Mouse (Mus musculus) macrophage (primary cell): ENCODE data around the gene Pou3f1. TPM values are rescaled to one million over a fixed set of nuclear protein-coding genes. Genes with fewer than 3 reads are reported as not detected.

Experiments
- H3K27ac ChIP-seq: fragments of 350-480 bp; formaldehyde crosslinking; 2 replicates; pipeline ENCODE4 v1.9.0; 2021
- H3K36me3 ChIP-seq: fragments of 350-480 bp; formaldehyde crosslinking; 2 replicates; pipeline ENCODE4 v1.9.0; 2021; ENCODE audit errors: inconsistent target
- H3K4me3 ChIP-seq: fragments of 350-480 bp; formaldehyde crosslinking; 2 replicates; pipeline ENCODE4 v1.9.0; 2021; ENCODE audit errors: inconsistent target
- H3K79me2 ChIP-seq: fragments of 350-480 bp; formaldehyde crosslinking; 2 replicates; pipeline ENCODE4 v1.9.0; 2021; ENCODE audit errors: inconsistent target
- WGBS: methylation state at CpG from one replicate; pipeline ENCODE4 v1.1.7; 2026; ENCODE audit warnings: inconsistent platforms; ENCODE audit not compliant: missing documents; 5-methylcytosine and 5-hydroxymethylcytosine counted together
- polyA plus RNA-seq: library from polyadenylated mRNA; stranded (reverse); fragments of 250-400 nt; gene quantifications from 3 replicates; pipeline ENCODE4 v1.2.4, GENCODE M21; 2018; ENCODE audit warnings: inconsistent platforms

The Pou3f1 gene
- polyA plus RNA-seq, 1 experiment from 2014 or later, result 0.49 TPM

DNA sequence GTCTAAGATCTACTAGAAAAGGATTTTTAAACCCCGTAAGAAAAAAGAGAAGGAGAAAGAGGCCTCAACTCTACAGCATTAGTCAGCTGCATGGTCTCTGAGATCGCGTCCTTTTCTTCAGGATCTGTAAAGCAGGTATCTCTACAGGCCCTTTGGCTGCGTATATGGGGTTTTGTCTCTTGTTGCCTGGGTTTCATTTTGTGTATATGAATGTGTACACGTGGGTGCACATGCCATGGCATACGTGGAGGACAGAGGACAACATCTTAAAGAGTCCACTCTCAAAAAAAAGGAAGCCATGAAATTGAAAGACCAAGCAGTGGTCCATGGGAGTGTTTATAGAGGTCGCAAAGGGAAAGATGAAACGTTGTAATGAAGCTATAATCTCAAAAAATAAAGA lies 34.8 kb downstream of the Pou3f1 start:
- 67% methylated on average over 8 of the region's 8 CpGs for WGBS
- Histone ChIP-seq H3K4me3 (no peak overlapping the region), H3K27ac (0 out of 2 replicates have a peak overlapping the region, but pooled peaks have one; percentile 3), H3K79me2 (peaks cover 73% of the 10 kb centered on the region), H3K36me3 (no peaks in the 10 kb centered on the region)

GRCm38 (mm10) chr4:124692416-124692861 lies 35.8 kb downstream of the Pou3f1 start:
- H3K79me2 ChIP-seq, result peaks cover 73% of the 10 kb centered on the region
- 56% methylated on average over 3 of the region's 3 CpGs for WGBS
- H3K27ac ChIP-seq, result peak overlapping the region; percentile 59
- H3K4me3 ChIP-seq, result peak overlapping the region; percentile 76
- no peaks in the 10 kb centered on the region for H3K36me3 ChIP-seq

- Histone ChIP-seq H3K27ac (peak within 1 kb of the TSS; percentile 59), H3K4me3 (peak within 1 kb of the TSS; percentile 76), H3K79me2 (peaks cover 67% of the 10 kb centered on the region), H3K36me3 (no peaks in the 10 kb centered on the region)
- under 1% methylated on average over 41 of the region's 43 CpGs for WGBS
These were observed 36.7 kb downstream of the Pou3f1 start, which contains the start of gene Utp11 for GRCm38 (mm10) chr4:124693135-124693894. TSS of gene Utp11 (minus strand) at chr4:124693600.

GRCm38 (mm10) chr4:124694572-124694971 lies 38.0 kb downstream of the Pou3f1 start:
- WGBS, result 100% methylated on average over 1 of the region's 2 CpGs
- Histone ChIP-seq H3K36me3 (no peaks in the 10 kb centered on the region), H3K4me3 (no peak overlapping the region), H3K79me2 (peaks cover 54% of the 10 kb centered on the region), H3K27ac (no peak overlapping the region)

GRCm38 (mm10) chr4:124695786-124696516 lies 39.3 kb downstream of the Pou3f1 start:
- Histone ChIP-seq H3K27ac (peak overlapping the region; percentile 88), H3K79me2 (peaks cover 43% of the 10 kb centered on the region), H3K4me3 (peak overlapping the region; percentile 65), H3K36me3 (no peaks in the 10 kb centered on the region)
- WGBS, result 2% methylated on average over 17 of the region's 18 CpGs

GRCm38 (mm10) chr4:124699791-124700190 lies 43.2 kb downstream of the Pou3f1 start:
- H3K4me3 ChIP-seq, result peak overlapping the region; percentile 4; the same call in 1 of the 2 replicates

DNA sequence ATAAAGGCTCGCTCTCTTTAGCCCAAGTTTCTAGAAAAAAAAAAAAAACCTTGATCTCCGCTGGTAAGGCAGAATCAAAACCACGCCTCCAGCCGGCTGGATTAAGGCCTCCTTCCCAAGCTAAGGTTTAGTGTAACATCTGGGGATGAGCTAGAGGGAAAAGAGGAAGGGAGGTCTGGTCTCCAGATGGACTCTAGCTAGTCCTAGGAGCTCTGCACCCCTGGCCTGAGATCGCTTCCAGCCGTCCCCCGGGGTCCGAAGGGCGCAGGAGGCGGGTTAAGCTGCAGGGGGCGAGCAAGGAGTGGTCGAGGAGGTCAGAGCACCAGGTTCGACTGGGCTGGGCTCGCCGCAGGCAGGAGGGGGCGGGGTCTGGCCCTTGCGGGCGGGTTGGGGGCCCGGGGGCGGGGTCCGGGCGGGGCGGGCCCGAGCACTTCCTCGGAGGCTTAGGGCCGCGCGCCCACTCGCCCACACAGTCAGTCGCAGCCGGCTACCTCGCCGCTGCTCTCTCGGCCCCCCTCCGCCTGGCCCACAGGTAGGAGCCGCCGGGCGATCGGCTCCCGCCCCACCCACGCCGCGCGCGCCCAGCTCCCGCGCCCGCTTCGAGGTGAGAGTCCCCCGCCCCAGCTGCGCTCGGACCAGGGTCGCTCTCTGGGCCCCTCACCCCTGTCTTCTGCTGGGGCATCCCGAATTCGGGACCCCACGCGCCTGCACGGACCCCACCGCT lies 43.8 kb downstream of the Pou3f1 start, which contains the start of gene Fhl3:
Gene Fhl3 (plus strand): TSS at position 454 of the 724 bp plus-strand sequence.
- Histone ChIP-seq H3K36me3 (no peaks in the 10 kb centered on the region), H3K27ac (peak within 1 kb of the TSS; percentile 99), H3K4me3 (peak within 1 kb of the TSS; percentile 94), H3K79me2 (peaks cover 56% of the 10 kb centered on the region)
- WGBS, result 2% methylated on average over 52 of the region's 59 CpGs

More at GRCm38 (mm10) chr4:124699791-124700190, 43.2 kb downstream of the Pou3f1 start:
- Histone ChIP-seq H3K36me3 (no peaks in the 10 kb centered on the region), H3K79me2 (peaks cover 55% of the 10 kb centered on the region), H3K27ac (peak overlapping the region; percentile 58)
- WGBS, result 50% methylated on average over 5 of the region's 6 CpGs

- 9% methylated on average over 22 of the region's 22 CpGs for WGBS
- peak overlapping the region; percentile 99 for H3K27ac ChIP-seq
These were observed 44.6 kb downstream of the Pou3f1 start for GRCm38 (mm10) chr4:124701052-124701845.

GRCm38 (mm10) chr4:124701916-124702315 lies 45.3 kb downstream of the Pou3f1 start:
- peaks cover 9% of the 10 kb centered on the region; the same call in 1 of the 2 replicates for H3K36me3 ChIP-seq
- H3K79me2 ChIP-seq, result peaks cover 64% of the 10 kb centered on the region
- H3K27ac ChIP-seq, result peak overlapping the region; percentile 99
- H3K4me3 ChIP-seq, result peak overlapping the region; percentile 94
- 85% methylated on average over 2 of the region's 5 CpGs for whole genome bisulfite sequencing

More at GRCm38 (mm10) chr4:124701052-124701845, 44.6 kb downstream of the Pou3f1 start:
- Histone ChIP-seq H3K4me3 (peak overlapping the region; percentile 94), H3K79me2 (peaks cover 64% of the 10 kb centered on the region), H3K36me3 (peaks cover 3% of the 10 kb centered on the region; the same call in 1 of the 2 replicates)

DNA sequence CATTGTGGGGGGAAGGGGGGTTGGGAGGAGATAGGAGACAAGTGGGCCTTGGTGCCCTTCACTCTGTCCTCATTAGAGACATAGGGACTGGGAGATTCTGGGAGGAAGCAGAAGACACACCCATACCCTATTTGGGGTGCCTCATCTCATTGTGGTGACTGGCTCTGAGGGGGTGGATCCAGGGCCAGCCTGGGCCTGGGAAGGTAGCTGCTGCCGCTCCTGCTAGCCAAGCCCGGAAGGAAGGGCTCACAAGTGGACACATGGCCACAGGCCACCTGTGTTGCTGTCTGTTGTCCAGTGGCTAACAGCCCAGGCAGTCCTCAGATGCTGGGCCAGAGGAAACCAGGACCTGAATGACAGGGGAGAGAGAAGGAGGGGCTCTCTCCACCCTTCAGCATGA lies 46.8 kb downstream of the Pou3f1 start:
- H3K79me2 ChIP-seq, result peaks cover 65% of the 10 kb centered on the region
- H3K4me3 ChIP-seq, result peak overlapping the region; percentile 35
- H3K27ac ChIP-seq, result peak overlapping the region; percentile 99
- WGBS, result 8% methylated on average over 2 of the region's 2 CpGs
- peaks cover 9% of the 10 kb centered on the region; the same call in 1 of the 2 replicates for H3K36me3 ChIP-seq

DNA sequence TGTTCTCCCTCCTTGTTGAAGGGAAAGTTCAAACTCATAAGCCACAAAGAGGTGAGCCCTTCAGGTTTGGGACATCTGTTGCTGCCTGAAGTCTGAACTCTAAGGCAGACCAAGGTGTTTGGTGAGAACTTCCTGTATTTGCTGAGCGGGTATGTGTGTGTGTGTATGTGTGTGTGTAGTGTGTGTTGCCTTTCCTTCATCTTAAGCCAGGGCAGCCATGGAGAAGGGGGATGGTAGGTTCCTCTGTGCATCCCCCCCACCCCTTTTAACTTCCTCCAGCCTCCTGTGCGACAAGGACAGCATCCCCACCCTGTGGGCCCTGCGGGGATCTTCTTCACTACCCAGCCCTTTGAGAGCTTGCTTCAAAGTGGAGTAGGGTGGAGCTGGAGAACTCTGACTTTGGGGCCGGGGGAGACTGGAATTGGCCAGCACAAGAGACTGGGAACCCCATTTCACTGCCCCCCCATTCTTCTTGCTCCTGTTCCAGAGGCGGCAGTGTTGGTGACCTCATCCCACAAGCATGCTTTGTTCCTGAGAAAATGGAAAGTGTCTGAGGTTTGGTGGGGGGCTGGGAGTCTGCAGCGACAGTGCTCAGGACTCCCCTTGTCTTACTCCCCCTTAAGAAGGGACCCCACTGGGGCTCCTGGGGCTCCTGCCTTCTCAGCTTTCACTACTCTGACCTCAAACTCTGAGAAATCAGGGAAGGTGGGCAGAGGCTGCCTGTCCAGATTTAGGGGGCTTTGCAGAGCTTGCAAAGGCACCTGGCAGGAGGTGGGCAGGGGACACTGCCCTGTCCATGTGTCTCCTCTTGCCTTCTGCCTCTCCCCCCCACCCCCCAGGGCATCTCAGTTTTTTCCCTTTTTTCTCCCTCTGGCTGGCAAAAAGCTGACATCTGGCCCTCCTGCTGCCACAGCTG lies 47.5 kb downstream of the Pou3f1 start:
- Histone ChIP-seq H3K4me3 (peak overlapping the region; percentile 35), H3K79me2 (peaks cover 65% of the 10 kb centered on the region), H3K36me3 (peaks cover 9% of the 10 kb centered on the region; the same call in 1 of the 2 replicates), H3K27ac (peak overlapping the region; percentile 99)
- 33% methylated on average over 6 of the region's 6 CpGs for WGBS

GRCm38 (mm10) chr4:124704797-124705474 lies 48.3 kb downstream of the Pou3f1 start:
- Histone ChIP-seq H3K27ac (peak overlapping the region; percentile 99), H3K36me3 (peaks cover 9% of the 10 kb centered on the region; the same call in 1 of the 2 replicates), H3K79me2 (peaks cover 65% of the 10 kb centered on the region), H3K4me3 (peak overlapping the region; percentile 35)
- WGBS, result 2% methylated on average over 11 of the region's 11 CpGs
